Mouse (Mus musculus) embryo, embryonic 10 days (tissue): ENCODE results near the gene Ppfia3.
A peak's percentile ranks its signal among the peaks of the same experiment; 100 is the strongest.
"Not testable (repeated sequence)": the region's sequence is repeated elsewhere in the genome, so short reads cannot be mapped to it uniquely, and the experiment has no call there.

Source experiments
- DNase-seq: peaks from one replicate; pipeline ENCODE4 v3.0.0-alpha.2; 2015; ENCODE audit warnings: low spot score

Gene Ppfia3

GRCm38 (mm10) chr7:45386077-45386476, 19.3 kb upstream of the Ppfia3 start:
- DNase-seq = no peak

- DNase-seq = no peak
Observed at GRCm38 (mm10) chr7:45376057-45376456, 9.2 kb upstream of the Ppfia3 start.

GRCm38 (mm10) chr7:45374620-45375019, 7.8 kb upstream of the Ppfia3 start:
- no peak for DNase-seq

GRCm38 (mm10) chr7:45372371-45372770, 5.6 kb upstream of the Ppfia3 start:
- DNase-seq = no peak

GRCm38 (mm10) chr7:45370475-45371311, 3.9 kb upstream of the Ppfia3 start, which contains the start of gene Lin7b:
Lin7b (minus strand) TSS chr7:45370583.
- peak; percentile 95 for DNase-seq

- DNase-seq = no peak
Observed at GRCm38 (mm10) chr7:45369836-45370474, 3.1 kb upstream of the Ppfia3 start.

GRCm38 (mm10) chr7:45369022-45369745, 2.4 kb upstream of the Ppfia3 start:
- DNase-seq = no peak

- DNase-seq = no peak
Observed at GRCm38 (mm10) chr7:45368178-45368577, 1.4 kb upstream of the Ppfia3 start.

- peak; percentile 97 for DNase-seq
Observed at GRCm38 (mm10) chr7:45367020-45367880, 431 bp upstream of the Ppfia3 start.

DNA sequence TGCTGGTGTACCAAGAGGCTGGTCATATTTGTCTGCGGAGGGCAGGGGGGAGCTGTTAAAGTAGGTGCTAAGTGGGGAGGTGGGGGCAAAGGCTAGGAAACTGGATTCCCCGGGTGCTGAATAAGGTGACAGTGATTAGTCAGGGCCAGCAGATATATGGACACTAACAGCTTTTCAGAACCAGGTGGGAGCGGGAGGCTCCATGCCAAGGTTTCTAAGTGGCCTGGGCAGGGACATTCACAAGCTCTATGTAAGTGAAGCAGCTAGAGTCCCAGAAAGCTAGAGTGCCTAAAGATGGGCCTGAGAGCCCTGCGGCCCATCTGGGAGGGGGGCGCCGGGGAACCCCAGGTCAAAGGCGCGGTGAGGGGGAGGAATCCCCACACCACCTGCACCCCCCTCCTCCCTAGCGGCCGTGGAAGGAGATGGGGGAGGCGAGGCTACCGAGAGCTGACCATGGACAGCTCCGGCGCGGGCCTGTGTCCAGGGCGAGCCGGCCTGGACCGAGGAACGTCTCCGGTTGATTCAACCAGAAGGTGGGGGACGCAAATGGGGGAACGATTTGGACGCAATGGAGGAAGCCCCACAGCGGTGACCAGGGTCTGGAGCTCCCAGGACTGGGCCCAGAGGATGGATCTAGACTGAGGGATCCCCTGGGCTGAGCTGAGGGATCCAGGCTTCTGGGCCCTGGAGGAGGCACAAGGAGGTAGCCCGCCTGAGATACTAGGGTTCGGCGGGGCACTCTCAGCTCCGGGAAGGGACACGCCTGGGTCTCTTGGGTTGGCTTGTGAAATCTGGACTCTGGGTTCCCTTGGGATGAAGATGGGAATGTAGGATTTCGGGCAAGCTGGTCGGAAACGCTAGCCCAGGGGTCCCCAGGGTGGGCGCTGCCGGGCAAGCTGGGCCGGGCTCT, 822 bp downstream of the Ppfia3 start:
- peak; percentile 60 for DNase-seq

DNA sequence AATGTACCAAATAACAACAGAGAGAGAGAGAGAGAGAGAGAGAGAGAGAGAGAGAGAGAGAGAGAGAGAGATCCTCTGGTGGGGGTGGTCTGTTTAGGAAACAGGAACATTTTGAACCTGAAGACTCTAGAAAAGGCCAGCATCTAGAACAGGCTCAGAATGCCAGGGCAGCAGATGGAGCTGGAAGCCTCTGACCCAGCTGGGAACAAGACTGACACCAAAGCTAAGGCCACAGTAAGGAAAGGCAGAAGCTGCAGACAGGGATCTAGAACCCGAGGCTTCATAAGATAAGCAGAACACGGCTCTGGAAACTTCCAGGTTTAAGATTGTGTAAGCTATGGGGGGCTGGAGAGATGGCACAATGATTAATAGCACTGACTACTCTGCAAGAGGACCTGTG, 2.8 kb downstream of the Ppfia3 start:
- no peak for DNase-seq

DNA sequence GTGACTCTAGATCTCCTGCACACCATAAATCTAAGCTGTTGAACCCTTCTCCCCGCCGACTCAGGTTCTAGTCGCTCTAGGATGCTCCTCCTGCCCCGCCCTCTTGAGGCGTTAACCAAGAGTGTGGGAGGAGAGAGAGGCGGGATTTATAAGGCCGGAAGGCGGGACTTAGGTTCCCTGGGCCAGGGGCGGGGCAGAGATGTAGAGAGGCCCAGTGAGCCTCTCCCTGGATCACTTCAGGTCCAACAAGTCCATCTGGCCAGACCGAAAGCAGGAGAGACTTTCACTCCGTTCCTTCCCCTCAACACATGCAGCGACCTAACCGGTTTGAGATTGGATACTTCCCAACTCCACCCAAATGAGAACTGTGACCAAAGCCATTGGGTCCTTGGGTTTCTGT, 4.0 kb downstream of the Ppfia3 start:
- peak; percentile 85 for DNase-seq

DNA sequence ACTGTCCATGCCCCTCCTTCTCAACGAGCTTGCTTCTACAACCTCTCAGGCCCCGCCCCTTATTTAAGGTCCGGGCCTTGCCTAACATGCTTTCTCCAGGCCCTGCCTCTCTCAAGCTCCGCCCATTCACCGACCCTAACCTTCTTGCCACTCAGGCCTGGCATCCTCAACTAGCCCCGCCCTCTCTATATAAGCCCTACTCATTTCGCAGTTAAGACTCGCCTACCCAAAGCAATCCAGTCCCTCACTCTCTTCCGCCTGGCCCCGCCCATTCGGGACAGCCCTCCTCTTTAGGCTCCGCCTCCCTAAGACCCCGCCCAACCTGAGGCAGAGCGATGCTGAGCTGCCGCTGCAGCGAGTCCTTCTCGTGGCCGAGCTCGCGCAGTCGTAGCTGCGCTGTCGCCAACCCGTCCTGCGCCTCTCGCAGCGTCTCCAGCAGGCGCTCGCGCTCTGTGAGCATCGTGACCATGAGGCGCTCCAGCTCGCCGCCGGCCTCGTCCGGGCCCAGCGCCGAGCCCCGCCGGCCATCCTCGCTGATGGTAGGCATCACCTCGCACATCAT, 5.5 kb downstream of the Ppfia3 start:
- peak; percentile 93 for DNase-seq

GRCm38 (mm10) chr7:45360404-45361125, 6.3 kb downstream of the Ppfia3 start:
- no peak for DNase-seq

GRCm38 (mm10) chr7:45359081-45359480, 7.7 kb downstream of the Ppfia3 start:
- DNase-seq = not testable (repeated sequence)

DNA sequence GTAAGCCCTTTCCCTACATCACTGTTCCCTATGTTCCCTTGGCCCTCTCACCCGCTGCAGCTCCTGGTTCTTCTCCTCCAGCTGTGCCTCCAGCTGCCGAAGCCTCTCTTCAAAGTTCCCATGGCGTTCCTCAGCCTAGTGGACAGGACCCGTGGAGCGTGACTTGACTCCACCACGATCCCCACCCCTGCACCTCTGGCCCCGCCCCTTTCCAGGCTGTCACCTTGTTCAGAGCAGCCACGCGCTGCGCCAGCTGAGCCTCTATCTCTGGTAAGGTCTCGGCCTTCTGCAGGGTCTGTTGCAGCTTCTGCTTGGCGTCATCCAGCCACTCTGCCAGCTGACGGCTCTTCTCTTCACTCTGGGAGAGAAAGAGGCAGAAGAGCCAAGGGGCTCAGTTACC, 10.7 kb downstream of the Ppfia3 start:
- DNase-seq = no peak

DNA sequence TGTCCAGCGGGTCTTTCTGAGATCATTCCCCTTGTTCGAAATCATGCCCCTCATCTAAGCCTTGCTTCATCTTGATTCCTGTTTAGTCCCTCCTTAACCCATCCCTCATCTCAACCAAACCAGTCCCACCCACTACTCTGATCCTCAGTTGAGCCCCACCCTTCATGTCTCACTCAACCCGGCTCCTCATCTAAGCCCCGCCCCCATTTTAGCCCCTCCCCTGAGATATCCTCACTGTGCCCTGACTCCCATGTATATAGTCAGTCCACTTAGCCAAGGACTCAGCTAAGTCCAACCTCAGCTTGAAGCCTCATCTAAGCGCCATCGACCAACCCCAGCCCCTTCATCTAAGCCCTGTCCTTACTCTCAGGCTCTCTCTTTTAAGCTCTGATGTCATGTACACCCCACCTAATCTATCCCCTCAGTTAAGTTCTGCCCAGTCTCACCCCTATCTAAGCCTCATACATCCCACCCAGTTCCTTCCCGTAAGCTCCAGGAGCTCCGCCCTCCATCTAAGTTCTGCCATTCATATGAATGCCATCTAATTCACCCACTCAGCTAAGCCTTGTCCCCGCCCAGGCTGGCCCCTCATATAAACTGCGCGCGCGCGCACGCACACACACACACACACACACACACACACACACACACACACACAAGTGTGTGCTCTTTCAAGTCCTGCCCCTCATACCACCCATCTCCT, 11.3 kb downstream of the Ppfia3 start:
- no peak for DNase-seq

DNA sequence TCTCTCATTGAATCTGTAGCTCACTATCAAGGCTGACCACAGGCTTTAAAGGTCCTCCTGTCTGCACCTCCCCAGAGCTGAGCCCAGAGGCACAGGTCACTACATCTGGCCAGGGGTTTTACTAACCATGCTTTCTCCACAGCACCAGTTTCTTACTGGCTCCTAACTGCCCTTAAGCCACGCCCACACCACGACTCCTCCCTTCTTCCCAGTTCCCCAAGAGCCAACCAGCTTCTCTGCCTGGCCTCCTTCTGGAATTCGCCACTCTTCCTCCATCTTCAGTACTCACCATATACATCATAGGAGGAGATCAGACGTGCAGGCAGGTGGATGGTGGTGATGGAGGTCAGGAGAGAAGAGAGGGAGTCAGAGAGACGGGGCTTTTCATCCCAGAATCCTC, 13.8 kb downstream of the Ppfia3 start:
- DNase-seq = no peak

DNA sequence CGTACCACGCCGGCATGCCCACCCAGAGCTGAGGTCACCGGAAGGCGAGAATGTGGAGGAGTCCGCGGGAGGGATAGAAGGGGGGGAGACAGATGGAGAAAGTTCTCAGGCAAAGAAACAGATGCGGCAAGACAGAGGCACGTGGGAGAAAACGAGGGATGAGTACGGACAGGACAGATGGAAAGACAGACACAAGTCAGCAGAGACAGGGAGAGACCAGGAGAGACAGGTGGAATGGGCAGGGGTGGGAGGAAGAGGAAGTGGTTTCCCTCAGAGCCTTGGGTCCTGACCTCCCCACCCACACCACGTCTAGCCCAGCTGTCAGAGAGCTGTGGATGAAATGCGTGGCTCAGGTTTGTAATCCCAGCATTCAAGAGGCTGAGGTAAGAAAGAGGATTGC, 19.9 kb downstream of the Ppfia3 start:
- DNase-seq = no peak
